Mouse (Mus musculus): ENCODE measurements around the gene Mettl1. TPM values are rescaled to one million over a fixed set of nuclear protein-coding genes. Genes with fewer than 3 reads are reported as not detected.
"Not testable (repeated sequence)": the region's sequence is repeated elsewhere in the genome, so short reads cannot be mapped to it uniquely, and the experiment has no call there.

Mettl1 gene
- polyA plus RNA-seq, 1 experiment from 2014 or later: 48.9 TPM

DNA sequence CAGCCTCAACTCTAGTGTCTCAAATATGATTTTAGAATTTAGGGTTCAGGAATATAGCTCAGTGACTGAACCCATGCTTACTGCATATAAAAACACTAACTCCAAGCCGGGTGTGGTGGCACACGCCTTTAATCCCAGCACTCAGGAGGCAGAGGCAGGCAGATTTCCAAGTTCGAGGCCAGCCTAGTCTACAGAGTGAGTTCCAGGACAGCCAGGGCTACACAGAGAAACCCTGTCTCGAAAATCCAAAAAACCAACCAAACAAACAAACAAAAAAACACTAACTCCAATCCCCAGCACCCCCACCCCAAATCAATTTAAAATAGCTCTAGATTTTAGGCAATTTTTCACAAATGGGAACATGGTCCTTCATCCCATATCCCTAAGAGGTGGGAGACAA is 20.9 kb downstream of the Mettl1 start:
- not testable (repeated sequence) for H3K27me3 ChIP-seq (replicated peaks); H3K4me2 ChIP-seq (replicated peaks); H3K9me3 ChIP-seq; H3K4me3 ChIP-seq (replicated peaks); H3K27ac ChIP-seq; ATAC-seq; H3K9ac ChIP-seq
- peaks cover 25% of the 10 kb centered on the region for H3K36me3 ChIP-seq
- H3K4me1 ChIP-seq (replicated peaks): peaks cover 41% of the 10 kb centered on the region
- 83% methylated on average over 4 of the region's 4 CpGs for WGBS

DNA sequence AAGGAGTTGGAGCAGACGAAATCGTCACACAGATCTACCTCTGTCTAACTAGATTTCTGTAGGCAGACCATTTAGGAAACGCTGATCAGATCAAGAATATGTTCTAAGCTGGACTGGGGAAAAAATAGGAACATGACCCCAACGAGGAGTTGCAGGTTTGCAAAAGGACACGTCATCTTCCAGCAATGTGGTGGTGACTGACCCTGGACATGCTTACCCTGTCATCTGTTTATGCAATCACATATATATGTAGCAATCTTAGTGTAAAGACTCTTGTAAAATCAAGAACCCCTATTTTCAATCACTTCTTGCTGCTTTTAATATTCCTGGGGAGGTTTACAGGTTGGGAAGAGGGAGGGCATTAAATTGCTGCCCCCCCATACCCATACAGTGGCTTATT is 21.3 kb downstream of the Mettl1 start:
- Histone ChIP-seq H3K9me3 (no peaks in the 10 kb centered on the region), H3K27ac (no peak overlapping the region), H3K27me3 (replicated peaks) (no peaks in the 10 kb centered on the region), H3K9ac (no peak overlapping the region), H3K4me3 (replicated peaks) (no peak overlapping the region), H3K4me1 (replicated peaks) (peaks cover 41% of the 10 kb centered on the region), H3K36me3 (peaks cover 25% of the 10 kb centered on the region), H3K4me2 (replicated peaks) (no peak overlapping the region)
- 68% methylated on average over 5 of the region's 5 CpGs for WGBS
- no peak for ATAC-seq

DNA sequence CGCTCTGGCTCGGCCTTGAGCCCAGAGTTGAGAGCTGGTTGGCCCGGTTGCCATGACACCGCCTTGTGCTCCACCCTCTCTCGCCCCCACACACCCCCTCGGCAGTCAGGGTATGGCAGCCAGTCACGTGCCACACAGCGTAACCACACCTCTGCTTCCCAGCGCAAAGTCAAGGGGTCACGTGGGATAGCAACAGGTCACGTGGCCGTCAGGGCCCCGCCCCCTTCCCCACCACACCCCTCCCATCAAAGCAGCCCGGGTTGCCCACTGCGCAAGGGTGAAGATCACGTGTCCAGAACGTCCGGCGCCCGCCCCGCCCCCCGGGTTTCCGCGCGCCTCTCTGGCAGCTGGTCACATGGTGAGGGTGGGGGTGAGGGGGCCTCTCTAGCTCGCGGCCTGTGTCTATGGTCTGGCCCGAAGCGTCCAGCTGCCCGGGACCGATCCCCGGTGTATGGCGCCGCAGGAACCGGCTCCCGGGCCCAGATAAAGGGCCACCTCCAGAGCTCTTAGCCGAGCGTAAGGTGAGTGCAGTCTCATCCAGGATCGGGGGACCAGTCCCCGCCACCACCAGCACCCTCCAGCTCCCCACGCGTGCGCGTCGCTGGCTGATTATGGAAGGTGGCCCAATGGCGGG is 22.1 kb downstream of the Mettl1 start, which contains the start of gene Cdk4:
Cdk4 (plus strand) TSS at position 296 of the 634 bp plus-strand sequence.
- H3K4me1 ChIP-seq (replicated peaks): peaks cover 38% of the 10 kb centered on the region
- H3K9ac ChIP-seq: peak within 1 kb of the TSS; percentile 81
- no peaks in the 10 kb centered on the region for H3K27me3 ChIP-seq (replicated peaks)
- peaks cover 30% of the 10 kb centered on the region for H3K36me3 ChIP-seq
- under 1% methylated on average over 45 of the region's 46 CpGs for WGBS
- no peaks in the 10 kb centered on the region for H3K9me3 ChIP-seq
- peak within 1 kb of the TSS; percentile 65 for H3K4me3 ChIP-seq (replicated peaks)
- H3K27ac ChIP-seq: peak within 1 kb of the TSS; percentile 76
- peak; percentile 91 for ATAC-seq
- H3K4me2 ChIP-seq (replicated peaks): peak within 1 kb of the TSS; percentile 73

DNA sequence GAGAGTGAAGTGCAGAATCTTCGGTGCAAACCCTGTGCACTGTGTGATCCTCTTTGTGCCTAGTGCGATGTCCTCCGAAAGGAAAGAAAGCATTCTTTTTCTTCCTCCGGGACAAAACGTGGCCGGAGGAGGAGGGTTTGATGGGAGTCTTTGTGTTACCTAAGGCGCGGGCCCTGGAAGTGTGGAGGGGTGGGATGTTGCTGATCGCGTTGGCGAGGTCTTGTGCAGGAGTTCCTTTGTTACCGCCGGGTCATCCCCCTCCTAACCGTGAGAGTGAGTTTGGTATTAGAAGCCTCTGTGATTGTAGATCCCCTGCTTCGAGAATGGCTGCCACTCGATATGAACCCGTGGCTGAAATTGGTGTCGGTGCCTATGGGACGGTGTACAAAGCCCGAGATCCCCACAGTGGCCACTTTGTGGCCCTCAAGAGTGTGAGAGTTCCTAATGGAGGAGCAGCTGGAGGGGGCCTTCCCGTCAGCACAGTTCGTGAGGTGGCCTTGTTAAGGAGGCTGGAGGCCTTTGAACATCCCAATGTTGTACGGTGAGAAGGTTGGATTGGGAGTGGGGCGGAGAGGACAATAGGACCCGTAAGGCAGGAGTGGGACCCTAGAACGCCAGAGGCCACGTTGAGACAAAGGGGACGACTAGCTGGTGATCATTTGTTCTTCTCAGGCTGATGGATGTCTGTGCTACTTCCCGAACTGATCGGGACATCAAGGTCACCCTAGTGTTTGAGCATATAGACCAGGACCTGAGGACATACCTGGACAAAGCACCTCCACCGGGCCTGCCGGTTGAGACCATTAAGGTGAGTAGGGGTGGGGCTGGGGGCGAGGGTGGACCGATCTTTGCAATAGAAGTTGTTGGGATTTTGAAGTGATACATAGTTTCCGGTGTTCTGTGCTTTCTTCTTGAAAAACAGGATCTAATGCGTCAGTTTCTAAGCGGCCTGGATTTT is 23.0 kb downstream of the Mettl1 start:
- peaks cover 38% of the 10 kb centered on the region for H3K4me1 ChIP-seq (replicated peaks)
- ATAC-seq: no peak
- 10% methylated on average over 37 of the region's 37 CpGs for WGBS

DNA sequence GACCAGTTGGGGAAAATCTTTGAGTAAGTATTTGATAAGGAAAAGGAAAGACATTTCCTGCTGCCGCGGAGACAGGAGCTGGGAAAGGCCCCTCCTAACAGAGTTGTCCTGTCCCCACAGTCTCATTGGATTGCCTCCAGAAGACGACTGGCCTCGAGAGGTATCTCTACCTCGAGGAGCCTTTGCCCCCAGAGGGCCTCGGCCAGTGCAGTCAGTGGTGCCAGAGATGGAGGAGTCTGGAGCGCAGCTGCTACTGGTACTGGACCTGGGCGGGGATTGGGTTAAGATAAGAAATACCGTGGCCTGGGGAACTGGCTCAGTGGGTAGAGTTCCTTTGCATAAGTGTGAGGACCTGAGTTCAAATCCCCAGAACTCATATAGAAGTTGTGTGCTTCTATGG is 24.8 kb downstream of the Mettl1 start:
- 0 out of 2 replicates have a peak overlapping the region, but pooled peaks have one; percentile 5 for H3K27ac ChIP-seq
- no peak overlapping the region for H3K4me2 ChIP-seq (replicated peaks)
- H3K4me3 ChIP-seq (replicated peaks): no peak overlapping the region
- peaks cover 30% of the 10 kb centered on the region for H3K36me3 ChIP-seq
- no peaks in the 10 kb centered on the region for H3K9me3 ChIP-seq
- ATAC-seq: no peak
- H3K27me3 ChIP-seq (replicated peaks): no peaks in the 10 kb centered on the region
- no peak overlapping the region for H3K9ac ChIP-seq
- 75% methylated on average over 9 of the region's 9 CpGs for WGBS
- H3K4me1 ChIP-seq (replicated peaks): peaks cover 35% of the 10 kb centered on the region

More for the DNA sequence above, 23.0 kb downstream of the Mettl1 start:
- Histone ChIP-seq H3K4me3 (replicated peaks) (peak overlapping the region; percentile 65), H3K27ac (peak overlapping the region; percentile 76), H3K27me3 (replicated peaks) (no peaks in the 10 kb centered on the region), H3K4me2 (replicated peaks) (peak overlapping the region; percentile 73), H3K9ac (peak overlapping the region; percentile 81), H3K36me3 (peaks cover 30% of the 10 kb centered on the region), H3K9me3 (no peaks in the 10 kb centered on the region)

DNA sequence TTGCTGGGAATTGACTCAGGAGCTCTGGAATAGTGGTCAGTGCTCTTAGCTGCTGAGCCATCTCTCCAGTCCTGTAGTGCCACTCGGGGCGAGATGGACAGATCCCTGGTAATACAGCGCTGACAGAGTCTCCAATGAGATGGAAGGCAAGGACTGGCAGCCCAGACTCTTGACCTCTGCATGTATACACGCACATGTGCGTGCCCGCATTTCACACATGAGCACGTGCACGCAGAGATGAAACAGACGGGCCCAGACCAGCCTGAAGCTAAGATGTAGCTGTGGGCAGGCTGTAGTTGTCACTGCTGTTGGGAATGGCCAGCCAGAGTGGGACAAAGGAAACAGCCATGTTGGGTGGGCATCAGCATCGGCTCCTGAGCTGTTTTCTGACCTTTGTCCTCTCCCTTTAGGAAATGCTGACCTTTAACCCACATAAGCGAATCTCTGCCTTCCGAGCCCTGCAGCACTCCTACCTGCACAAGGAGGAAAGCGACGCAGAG is 25.4 kb downstream of the Mettl1 start:
- Histone ChIP-seq H3K4me3 (replicated peaks) (no peak overlapping the region), H3K4me1 (replicated peaks) (peaks cover 39% of the 10 kb centered on the region), H3K27ac (peak overlapping the region; percentile 24; the same call in 1 of the 2 replicates), H3K36me3 (peaks cover 30% of the 10 kb centered on the region), H3K4me2 (replicated peaks) (no peak overlapping the region), H3K9me3 (no peaks in the 10 kb centered on the region), H3K9ac (no peak overlapping the region), H3K27me3 (replicated peaks) (no peaks in the 10 kb centered on the region)
- ATAC-seq: no peak
- 88% methylated on average over 14 of the region's 14 CpGs for WGBS

DNA sequence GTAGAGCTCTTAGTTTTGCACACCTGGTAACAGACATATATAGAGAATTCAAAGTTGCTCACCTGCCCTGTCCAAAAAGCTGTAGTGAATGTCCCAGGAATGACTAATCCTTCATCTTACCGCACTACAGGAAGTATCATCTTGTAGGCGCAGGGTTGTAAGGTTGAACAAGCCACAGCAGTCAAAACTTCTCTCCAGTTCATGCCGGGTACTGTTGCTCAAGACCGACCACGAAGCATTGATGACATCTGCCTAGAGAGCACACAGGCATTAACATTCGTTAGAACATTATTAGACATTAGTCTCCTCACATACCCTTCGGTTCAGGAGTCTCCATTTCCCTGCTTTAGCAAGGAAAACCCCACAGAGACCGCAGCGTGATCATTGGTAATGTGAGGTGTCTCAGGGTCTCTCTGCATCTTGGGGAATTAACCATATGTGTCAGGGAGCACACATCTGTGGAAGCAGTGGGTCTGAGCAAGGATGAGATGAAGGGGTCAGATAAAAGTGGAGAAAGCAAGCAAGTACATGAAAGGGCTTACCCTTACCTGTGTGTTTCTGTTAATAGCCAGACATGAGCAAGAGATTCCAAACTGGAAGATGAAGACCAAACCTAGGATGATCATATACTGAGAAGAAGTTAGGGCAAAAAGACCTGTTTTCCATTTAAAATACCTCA is 27.3 kb downstream of the Mettl1 start:
- no peaks in the 10 kb centered on the region for H3K9me3 ChIP-seq
- no peak for ATAC-seq
- H3K36me3 ChIP-seq: peaks cover 30% of the 10 kb centered on the region
- H3K4me2 ChIP-seq (replicated peaks): peak overlapping the region; percentile 85
- peaks cover 33% of the 10 kb centered on the region for H3K4me1 ChIP-seq (replicated peaks)
- peak overlapping the region; percentile 78 for H3K27ac ChIP-seq
- H3K27me3 ChIP-seq (replicated peaks): no peaks in the 10 kb centered on the region
- WGBS: 71% methylated on average over 9 of the region's 9 CpGs
- H3K9ac ChIP-seq: peak overlapping the region; percentile 64
- H3K4me3 ChIP-seq (replicated peaks): peak overlapping the region; percentile 50

DNA sequence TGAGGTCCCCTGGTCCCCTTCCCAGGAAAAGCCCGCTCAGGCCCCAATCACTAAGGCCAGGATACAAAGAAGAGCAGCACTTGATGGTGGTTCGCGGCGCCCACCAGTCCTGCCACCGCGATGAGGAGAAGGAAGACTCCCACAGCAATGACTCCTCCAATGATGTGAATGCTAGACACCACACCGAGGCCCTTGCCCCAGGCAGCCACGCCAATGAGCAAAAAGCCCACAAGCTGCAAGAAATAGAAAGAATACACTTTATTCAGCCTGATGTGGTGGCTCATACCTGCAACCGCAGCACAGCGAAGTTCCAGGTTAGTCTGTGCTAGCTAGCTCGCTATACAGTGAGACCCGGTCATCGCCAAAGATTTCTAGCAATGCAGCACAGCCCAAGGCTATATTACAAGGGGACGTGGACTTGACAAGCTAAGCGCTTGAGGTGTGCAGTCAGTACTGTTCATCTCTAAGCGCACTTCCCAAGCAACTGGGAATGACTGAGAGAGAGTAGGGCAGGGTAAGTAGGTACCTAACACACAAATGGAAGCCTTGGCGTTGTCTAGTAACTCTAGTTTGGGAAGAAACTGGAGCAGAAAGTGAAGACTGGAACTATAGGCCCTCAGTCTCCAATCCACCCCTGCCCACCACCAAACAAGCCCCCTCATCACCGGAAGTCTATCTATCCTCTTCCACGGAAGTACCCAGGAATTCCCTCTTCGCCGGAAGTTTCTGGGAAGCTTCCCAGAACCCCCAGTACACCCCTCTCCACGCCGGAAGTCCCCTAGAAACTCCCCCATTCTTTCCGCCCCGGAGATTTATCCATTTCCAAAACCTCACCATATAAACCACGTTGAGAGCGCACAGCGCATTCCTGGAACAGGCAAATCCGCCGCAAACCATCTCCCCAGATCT is 28.3 kb downstream of the Mettl1 start:
- Histone ChIP-seq H3K9me3 (no peaks in the 10 kb centered on the region), H3K4me1 (replicated peaks) (peaks cover 33% of the 10 kb centered on the region), H3K4me3 (replicated peaks) (peak overlapping the region; percentile 50), H3K9ac (peak overlapping the region; percentile 64), H3K4me2 (replicated peaks) (peak overlapping the region; percentile 85), H3K27ac (peak overlapping the region; percentile 78), H3K36me3 (peaks cover 30% of the 10 kb centered on the region), H3K27me3 (replicated peaks) (no peaks in the 10 kb centered on the region)
- ATAC-seq: peak; percentile 42
- 5% methylated on average over 30 of the region's 30 CpGs for WGBS

DNA sequence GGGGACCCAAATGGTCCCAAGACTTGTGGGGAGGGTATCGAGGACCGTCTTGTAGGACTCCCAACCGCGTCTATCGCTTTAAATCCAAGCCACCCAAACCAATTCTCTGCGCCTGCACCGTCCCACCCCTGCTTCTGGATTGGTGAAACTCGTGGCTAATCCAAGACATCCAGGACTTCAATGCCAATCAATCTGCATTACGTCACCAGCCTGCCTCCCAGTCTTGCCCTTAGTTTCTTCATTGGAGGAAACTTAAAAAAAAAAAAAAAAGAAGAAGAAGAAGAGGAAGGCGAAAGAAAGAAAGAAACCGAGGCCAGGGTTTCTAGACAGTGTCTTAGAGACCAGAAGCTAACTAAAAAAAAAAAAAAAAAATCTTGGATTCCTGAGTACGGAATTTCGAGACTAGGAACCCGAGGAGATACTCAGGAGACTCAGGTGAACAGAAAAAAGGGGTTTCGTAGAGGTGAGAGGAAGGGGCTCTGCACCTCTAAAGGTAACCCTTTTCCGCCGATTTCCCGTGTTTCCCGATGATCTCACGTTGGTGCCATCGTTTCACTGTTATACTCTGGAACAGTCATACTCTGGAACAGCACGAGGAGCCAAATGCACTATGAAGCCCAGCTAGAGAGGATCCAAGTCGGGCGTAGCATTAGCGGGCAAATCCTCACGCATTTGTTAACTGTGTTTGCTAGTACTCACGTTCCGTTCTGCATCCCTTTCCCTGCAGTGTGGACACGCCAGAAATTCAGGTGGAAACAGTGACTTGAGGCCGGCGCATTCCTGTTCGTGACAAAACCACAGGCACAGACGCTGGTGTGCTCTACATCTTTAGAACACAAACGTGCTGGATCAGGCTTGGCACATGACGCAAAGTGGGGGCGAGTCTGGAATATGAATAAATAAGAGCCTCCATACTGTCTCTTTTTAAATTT is 29.2 kb downstream of the Mettl1 start, which contains the start of gene Tspan31:
Tspan31 (minus strand) TSS at position 75 of the 932 bp plus-strand sequence.
- H3K4me1 ChIP-seq (replicated peaks): peaks cover 24% of the 10 kb centered on the region
- 1% methylated on average over 36 of the region's 36 CpGs for WGBS
- peak within 1 kb of the TSS; percentile 78 for H3K27ac ChIP-seq
- H3K9me3 ChIP-seq: no peaks in the 10 kb centered on the region
- H3K4me3 ChIP-seq (replicated peaks): peak within 1 kb of the TSS; percentile 50
- H3K4me2 ChIP-seq (replicated peaks): peak within 1 kb of the TSS; percentile 89
- H3K27me3 ChIP-seq (replicated peaks): peaks cover 5% of the 10 kb centered on the region; the same call in 1 of the 2 replicates
- peaks cover 24% of the 10 kb centered on the region for H3K36me3 ChIP-seq
- ATAC-seq: peak; percentile 90
- H3K9ac ChIP-seq: peak within 1 kb of the TSS; percentile 67

DNA sequence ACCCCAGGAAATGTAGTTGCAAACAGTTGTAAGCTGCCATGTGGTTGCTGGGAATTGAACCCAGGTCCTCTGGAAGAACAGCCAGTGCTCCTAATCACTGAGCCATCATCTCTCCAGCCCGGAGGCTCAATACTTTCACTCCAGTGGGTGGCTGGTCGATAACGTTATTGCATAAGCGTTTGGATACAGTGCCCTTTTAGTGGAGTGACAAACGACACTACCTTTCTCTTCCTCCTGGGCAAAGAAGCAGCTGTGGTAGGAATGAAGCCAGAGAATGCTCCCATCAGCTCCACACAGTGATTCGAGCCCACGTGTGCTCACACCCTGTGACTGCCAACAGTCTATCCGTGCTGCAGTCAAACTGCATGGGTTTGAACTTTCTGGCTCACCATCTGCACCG is 30.0 kb downstream of the Mettl1 start:
- H3K4me3 ChIP-seq (replicated peaks): peak overlapping the region; percentile 50

More for the DNA sequence above, 30.0 kb downstream of the Mettl1 start:
- WGBS: 70% methylated on average over 9 of the region's 9 CpGs
- no peaks in the 10 kb centered on the region for H3K9me3 ChIP-seq
- peak overlapping the region; percentile 89 for H3K4me2 ChIP-seq (replicated peaks)
- H3K27ac ChIP-seq: no peak overlapping the region
- ATAC-seq: no peak
- 0 out of 2 replicates have a peak overlapping the region, but pooled peaks have one; percentile 67 for H3K9ac ChIP-seq
- H3K36me3 ChIP-seq: peaks cover 16% of the 10 kb centered on the region
- H3K4me1 ChIP-seq (replicated peaks): peaks cover 21% of the 10 kb centered on the region
- H3K27me3 ChIP-seq (replicated peaks): peaks cover 7% of the 10 kb centered on the region

Data from intestine, embryonic 15.5 days (tissue).